Mouse (Mus musculus) myocyte (in vitro differentiated cells): ENCODE results near the gene Ppp3ca. TPM values are rescaled to one million over a fixed set of nuclear protein-coding genes. Genes with fewer than 3 reads are reported as not detected.

ENCODE experiments used
- H3K27me3 ChIP-seq: one replicate; pipeline ENCODE4 v1.6.1; 2011; ENCODE audit not compliant: control insufficient read depth, insufficient read depth, insufficient read length
- H3K36me3 ChIP-seq: one replicate; pipeline ENCODE4 v1.6.1; 2011; ENCODE audit not compliant: control insufficient read depth, insufficient read depth
- H3K4me2 ChIP-seq: one replicate; pipeline ENCODE4 v1.6.1; 2011; ENCODE audit warnings: low read depth, control low read depth
- H3K4me3 ChIP-seq: one replicate; pipeline ENCODE4 v1.5.1; 2011; ENCODE audit warnings: mild to moderate bottlenecking, control low read depth, moderate library complexity
- H3K79me2 ChIP-seq: one replicate; pipeline ENCODE4 v1.6.1; 2011; ENCODE audit not compliant: control insufficient read depth, insufficient read depth
- H3ac ChIP-seq: one replicate; pipeline ENCODE4 v1.6.1; 2011; ENCODE audit not compliant: control insufficient read depth, insufficient read length
- CEBPB ChIP-seq: IDR thresholded peaks from 2 replicates; pipeline ENCODE4 v1.6.1; 2011; ENCODE audit warnings: mild to moderate bottlenecking, moderate library complexity; ENCODE audit not compliant: poor library complexity, insufficient read depth, severe bottlenecking
- E2F4 ChIP-seq: IDR thresholded peaks from one replicate; pipeline ENCODE4 v1.6.1; 2011; ENCODE audit warnings: mild to moderate bottlenecking, control low read depth, moderate library complexity; ENCODE audit not compliant: insufficient read depth
- MAX ChIP-seq: IDR thresholded peaks from one replicate; pipeline ENCODE4 v1.6.1; 2011; ENCODE audit warnings: low read depth, mild to moderate bottlenecking, control low read depth
- MYOD1 ChIP-seq, 3 experiments: IDR thresholded peaks; one replicate each; pipeline ENCODE4 v1.6.1; 2011; ENCODE audit warnings: control low read depth in 2 of 3, low read depth in 2 of 3, mild to moderate bottlenecking in 2 of 3, moderate library complexity in 1 of 3; ENCODE audit not compliant: insufficient read length in 2 of 3, control insufficient read depth in 1 of 3
- MYOG ChIP-seq, 3 experiments: IDR thresholded peaks; one replicate each; pipeline ENCODE4 v1.6.1; 2011; ENCODE audit warnings: control low read depth in 2 of 3, low read depth in 2 of 3, mild to moderate bottlenecking in 2 of 3; ENCODE audit not compliant: insufficient read length in 2 of 3, control insufficient read depth in 1 of 3, insufficient read depth in 1 of 3
- POLR2A ChIP-seq: IDR thresholded peaks from one replicate; pipeline ENCODE4 v1.6.1; 2011; ENCODE audit warnings: low read depth, mild to moderate bottlenecking, control low read depth, moderate library complexity; ENCODE audit not compliant: insufficient read length
- POLR2AphosphoS2 ChIP-seq: IDR thresholded peaks from one replicate; pipeline ENCODE4 v1.6.1; 2011; ENCODE audit warnings: low read depth, control low read depth; ENCODE audit not compliant: insufficient read length
- REST ChIP-seq: IDR thresholded peaks from one replicate; pipeline ENCODE4 v1.6.1; 2011; ENCODE audit warnings: mild to moderate bottlenecking, control low read depth, moderate library complexity; ENCODE audit not compliant: insufficient read depth, insufficient read length
- SRF ChIP-seq: IDR thresholded peaks from one replicate; pipeline ENCODE4 v1.6.1; 2011; ENCODE audit warnings: low read depth; ENCODE audit not compliant: control insufficient read depth, insufficient read length
- TCF12 ChIP-seq: IDR thresholded peaks from one replicate; pipeline ENCODE4 v1.6.1; 2011; ENCODE audit warnings: mild to moderate bottlenecking, control low read depth; ENCODE audit not compliant: poor library complexity, insufficient read depth, severe bottlenecking
- TCF3 ChIP-seq: IDR thresholded peaks from one replicate; pipeline ENCODE4 v1.6.1; 2011; ENCODE audit warnings: low read depth, control low read depth; ENCODE audit not compliant: insufficient read length
- USF1 ChIP-seq: IDR thresholded peaks from one replicate; pipeline ENCODE4 v1.6.1; 2011; ENCODE audit warnings: low read depth, mild to moderate bottlenecking, control low read depth, moderate library complexity
- polyA plus RNA-seq: library from polyadenylated mRNA; unstranded; fragments of >200 nt; fragmentation: generic; extraction: Trizol; gene quantifications from one replicate; pipeline ENCODE4 v1.2.1, GENCODE M21; 2012; ENCODE audit warnings: missing spikeins

Ppp3ca gene
- polyA plus RNA-seq, 1 experiment: 34.0 TPM

DNA sequence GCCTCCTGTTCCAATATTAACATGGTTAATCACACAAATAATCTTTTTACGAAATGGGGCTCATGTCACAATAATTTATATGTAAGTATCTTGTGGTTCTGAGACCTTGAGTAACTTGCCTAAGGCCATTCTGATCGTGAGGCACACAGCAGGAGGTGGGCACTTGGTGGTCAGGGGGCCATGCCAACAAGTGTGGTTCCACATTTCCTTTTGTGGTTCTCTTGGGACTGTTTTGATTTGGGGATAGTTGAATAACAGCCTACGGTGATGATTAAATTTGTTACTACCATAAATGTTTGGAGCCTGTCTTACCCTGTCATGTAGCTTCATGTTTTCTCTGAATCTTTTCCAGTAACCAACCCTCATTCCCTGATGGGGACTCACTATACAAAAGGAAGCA lies 196.6 kb downstream of the Ppp3ca start:
- Histone ChIP-seq H3K4me3 (no peak overlapping the region), H3K27me3 (no peaks in the 10 kb centered on the region), H3ac (no peak overlapping the region), H3K79me2 (peaks cover 13% of the 10 kb centered on the region), H3K36me3 (peaks cover 28% of the 10 kb centered on the region), H3K4me2 (no peak overlapping the region)
- TF ChIP-seq TCF12: no peak
- TF ChIP-seq CEBPB: 0 out of 2 replicates have a peak, but pooled peaks have one; percentile 19

DNA sequence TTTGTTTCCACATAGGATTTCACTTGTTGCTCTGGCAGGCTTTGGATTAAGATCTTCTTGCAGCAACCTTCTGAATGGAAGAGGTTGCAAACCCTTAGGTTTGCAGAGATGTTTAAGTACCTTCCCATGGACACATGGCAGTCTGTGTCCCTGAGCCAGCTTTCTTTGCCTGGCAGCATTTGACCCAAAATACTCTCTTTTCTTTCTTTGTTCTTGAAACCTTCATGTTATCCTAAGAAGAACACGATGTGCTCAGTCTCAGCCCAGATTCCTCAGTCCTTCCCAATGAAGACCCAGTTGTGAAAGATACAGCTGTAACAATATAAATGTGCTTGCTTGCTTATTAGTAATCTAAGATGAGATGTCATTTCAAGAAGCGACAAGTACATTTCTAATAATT lies 197.4 kb downstream of the Ppp3ca start:
- H3K36me3 ChIP-seq: peaks cover 28% of the 10 kb centered on the region
- H3K4me3 ChIP-seq: no peak overlapping the region
- no peak overlapping the region for H3K4me2 ChIP-seq
- peaks cover 13% of the 10 kb centered on the region for H3K79me2 ChIP-seq
- H3ac ChIP-seq: no peak overlapping the region
- no peak for TF ChIP-seq CEBPB
- no peak for TF ChIP-seq E2F4
- no peak for TF ChIP-seq TCF12
- TF ChIP-seq POLR2AphosphoS2: no peak
- H3K27me3 ChIP-seq: no peaks in the 10 kb centered on the region

DNA sequence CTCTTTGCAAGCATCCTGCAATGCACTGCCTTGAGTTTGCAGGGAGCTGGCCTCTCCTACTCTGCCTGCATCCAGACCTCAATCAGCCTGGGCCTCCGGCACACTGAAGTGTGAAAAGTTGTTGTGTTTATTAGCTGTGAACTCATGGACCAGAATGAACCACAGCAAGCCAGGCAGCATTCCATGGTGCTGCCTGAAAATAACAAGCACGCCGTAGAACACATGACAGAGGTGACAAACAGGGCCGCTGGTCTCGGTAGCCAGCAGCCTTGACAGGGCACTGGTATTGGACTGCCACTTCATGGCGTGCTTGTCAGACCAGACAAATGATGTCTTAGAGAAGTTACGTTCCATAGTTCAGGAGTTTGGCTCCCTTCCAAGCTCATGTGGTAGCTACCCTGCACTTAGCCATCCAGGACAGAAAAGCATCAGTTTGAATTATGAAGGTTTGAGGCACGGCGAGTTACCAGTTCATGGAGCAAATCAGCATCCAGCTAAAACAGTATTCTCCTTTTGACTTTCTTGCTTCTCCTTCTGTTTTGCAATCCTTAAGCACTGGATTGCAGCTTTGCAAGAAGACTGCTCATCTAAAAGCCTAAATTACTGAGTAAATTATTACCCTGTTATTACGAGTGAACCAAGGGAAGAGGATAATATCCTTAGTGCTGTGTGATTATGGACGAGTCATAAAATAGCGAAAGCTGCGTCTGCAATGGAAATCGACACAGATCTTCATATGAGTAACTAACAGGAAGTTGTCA lies 202.0 kb downstream of the Ppp3ca start:
- Histone ChIP-seq H3K27me3 (no peaks in the 10 kb centered on the region), H3K79me2 (no peaks in the 10 kb centered on the region), H3ac (no peak overlapping the region), H3K4me2 (no peak overlapping the region), H3K4me3 (no peak overlapping the region), H3K36me3 (peaks cover 28% of the 10 kb centered on the region)
- TF ChIP-seq REST (no peak), POLR2A (no peak), CEBPB (no peak), USF1 (no peak), MYOD1 (IDR thresholded peaks at IDR 0.05; ENCODE audit: control insufficient read depth in 1 of 3, insufficient read length in 2 of 3, low read depth in 2 of 3) (no peak), TCF3 (no peak), E2F4 (no peak), MAX (no peak), POLR2AphosphoS2 (no peak), SRF (no peak), TCF12 (no peak), MYOG (IDR thresholded peaks at IDR 0.05; ENCODE audit: control insufficient read depth in 1 of 3, insufficient read depth in 1 of 3, insufficient read length in 2 of 3, low read depth in 2 of 3) (no peak)

DNA sequence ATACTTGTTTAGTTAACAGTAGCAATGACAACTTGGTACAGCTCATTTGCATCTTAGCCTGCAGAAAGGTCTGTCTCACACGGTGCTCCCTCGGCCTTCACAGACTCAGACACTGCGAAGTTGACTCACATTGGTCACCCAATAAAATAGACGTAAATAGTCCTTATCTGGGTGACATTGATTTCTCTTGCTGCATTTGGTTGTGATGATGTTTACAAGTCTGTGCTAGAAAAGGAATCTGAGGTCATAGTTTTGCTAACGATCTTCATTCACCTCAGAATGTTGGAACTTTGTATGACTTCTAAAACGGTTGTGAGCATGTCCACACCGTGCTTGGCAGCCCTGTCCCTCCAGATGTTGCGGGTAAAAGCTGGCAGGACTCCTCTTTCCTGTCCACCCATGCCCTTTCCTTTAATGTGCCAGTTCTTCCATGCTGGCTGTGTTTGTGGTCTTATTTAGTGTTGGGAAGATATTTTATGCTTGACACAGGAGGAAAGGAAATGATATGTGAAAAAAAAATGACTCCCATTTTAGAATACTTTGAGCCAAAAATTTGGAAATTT lies 202.7 kb downstream of the Ppp3ca start:
- Histone ChIP-seq H3K36me3 (peaks cover 28% of the 10 kb centered on the region), H3K4me3 (no peak overlapping the region), H3K4me2 (no peak overlapping the region), H3K27me3 (no peaks in the 10 kb centered on the region), H3K79me2 (no peaks in the 10 kb centered on the region), H3ac (no peak overlapping the region)
- TF ChIP-seq MYOD1 (IDR thresholded peaks at IDR 0.05; ENCODE audit: control insufficient read depth in 1 of 3, insufficient read length in 2 of 3, low read depth in 2 of 3): no peak
- TF ChIP-seq POLR2AphosphoS2: no peak

DNA sequence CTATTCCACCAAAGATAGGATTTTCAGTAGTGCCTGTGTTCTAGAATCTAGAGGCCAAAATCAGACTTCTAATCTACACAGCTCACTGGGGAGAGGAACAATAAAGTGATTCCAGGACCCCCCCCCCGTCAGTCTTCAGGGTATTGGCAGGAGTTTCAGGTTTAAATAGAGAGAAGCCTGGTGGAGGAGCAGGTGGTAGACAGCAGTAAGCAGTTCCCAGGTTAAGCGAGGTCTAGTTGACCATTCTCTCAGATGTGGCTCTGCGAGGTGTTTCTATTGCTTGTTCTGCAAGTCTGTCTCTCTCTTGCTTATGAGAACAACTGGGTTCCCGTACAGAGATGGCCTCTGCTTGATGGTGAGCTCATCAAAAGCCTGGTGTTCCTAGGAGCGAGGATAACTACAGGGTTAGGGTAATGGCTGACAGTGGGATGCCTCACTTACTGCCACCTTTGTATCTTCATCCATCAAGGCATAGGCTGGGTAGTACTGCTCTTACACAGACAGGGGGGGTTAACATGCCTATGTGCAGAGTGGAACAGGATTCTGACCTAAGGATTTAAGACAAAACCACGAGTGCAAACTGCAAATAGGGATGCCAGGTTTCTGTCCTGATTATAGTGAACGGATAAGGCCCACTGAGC lies 204.0 kb downstream of the Ppp3ca start:
- no peak for TF ChIP-seq TCF12
- TF ChIP-seq MAX: no peak
- TF ChIP-seq CEBPB: no peak
- no peak for TF ChIP-seq POLR2AphosphoS2
- no peak for TF ChIP-seq USF1
- no peak for TF ChIP-seq TCF3
- no peak for TF ChIP-seq POLR2A
- TF ChIP-seq MYOD1 (IDR thresholded peaks at IDR 0.05; ENCODE audit: control insufficient read depth in 1 of 3, insufficient read length in 2 of 3, low read depth in 2 of 3): no peak
- TF ChIP-seq REST: no peak
- no peak for TF ChIP-seq MYOG (IDR thresholded peaks at IDR 0.05; ENCODE audit: control insufficient read depth in 1 of 3, insufficient read depth in 1 of 3, insufficient read length in 2 of 3, low read depth in 2 of 3)
- no peak for TF ChIP-seq E2F4
- TF ChIP-seq SRF: no peak
- H3K36me3 ChIP-seq: peaks cover 20% of the 10 kb centered on the region
- no peak overlapping the region for H3K4me2 ChIP-seq
- H3K4me3 ChIP-seq: no peak overlapping the region
- H3K27me3 ChIP-seq: no peaks in the 10 kb centered on the region
- H3ac ChIP-seq: no peak overlapping the region
- H3K79me2 ChIP-seq: no peaks in the 10 kb centered on the region
